Mouse (Mus musculus) large intestine, adult 2 months (tissue): ENCODE measurements around the gene Gm5591. TPM values are rescaled to one million over a fixed set of nuclear protein-coding genes. Genes with fewer than 3 reads are reported as not detected.
"Not testable (repeated sequence)": the region's sequence is repeated elsewhere in the genome, so short reads cannot be mapped to it uniquely, and the experiment has no call there.

Source experiments
- DNase-seq: peaks from one replicate; pipeline ENCODE4 v3.0.0-alpha.2; 2012; ENCODE audit warnings: low read depth, low spot score
- WGBS: fragments of 180-500 bp; shearing (Covaris S2); methylation state at CpG from one replicate; pipeline ENCODE4 v1.1.7; 2018; 5-methylcytosine and 5-hydroxymethylcytosine counted together
- polyA plus RNA-seq: library from polyadenylated mRNA; depleted of rRNA; stranded (reverse); fragments of >200 nt; gene quantifications from 2 replicates; pipeline ENCODE4 v1.2.3, GENCODE M21; 2012; rRNA removed

The Gm5591 gene
- polyA plus RNA-seq = not detected in 2 replicates

DNA sequence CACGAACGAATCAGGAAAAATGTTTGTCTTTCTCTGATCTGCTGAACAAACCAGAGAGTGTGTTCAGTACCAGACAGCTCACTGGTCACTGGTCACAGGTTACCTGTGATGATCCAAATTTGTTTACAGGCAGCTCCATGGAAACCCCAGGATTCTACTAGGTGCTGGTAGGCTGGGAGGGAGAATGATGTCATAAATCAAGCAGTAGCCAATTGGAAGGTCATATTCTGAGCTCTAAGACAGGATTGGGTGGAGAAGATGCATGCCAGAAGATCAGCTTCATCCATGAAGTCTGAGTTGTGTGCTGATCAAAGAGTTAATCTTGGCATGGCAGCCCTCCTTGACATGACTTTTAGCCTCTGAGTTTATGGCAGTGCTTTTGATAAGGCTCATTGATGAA, at the start of gene Gm5591:
Gm5591 (minus strand) TSS at position 101 of the 400 bp plus-strand sequence.
- not testable (repeated sequence) for DNase-seq
- WGBS = 54% methylated on average over 2 of the region's 2 CpGs

- 83% methylated on average over 1 of the region's 1 CpGs for WGBS
- DNase-seq = not testable (repeated sequence)
Measured at GRCm38 (mm10) chr7:38488468-38488867, 39.5 kb downstream of the Gm5591 start.
